In genomic region chr2:35642224-35642623, GRCm38 (mm10) we compare ENCODE assay signal across 21 mouse cellular contexts.
DNase-seq lines count a peak whose midpoint lies in the region; ATAC-seq and TF ChIP-seq lines count a peak whose summit lies in the region.
"Had no signal": no experiment of that assay in that cellular context is flagged by ENCODE, and none has a peak within 500 bp of the region (broad histone marks: within the 10 kb centered on the region; RNA-seq: fewer than 3 reads in every experiment).

No protein-coding gene starts in this region.

- no peak for TF ChIP-seq EP300 in stomach, postnatal 0 days (optimal IDR thresholded peaks at IDR 0.05)

- peak overlapping the region; percentile 7; the same call in 1 of the 2 replicates for H3K27ac ChIP-seq in stomach, embryonic 15.5 days
- no peak overlapping the region for H3K27ac ChIP-seq in stomach, postnatal 0 days (replicated peaks)
- H3K27ac ChIP-seq: embryonic facial prominence, embryonic 12.5 days; forebrain, embryonic 15.5 days; hindbrain, embryonic 13.5 days; hindbrain, postnatal 0 days had no signal

- no peaks in the 10 kb centered on the region for H3K27me3 ChIP-seq in stomach, embryonic 15.5 days (replicated peaks)
- H3K27me3 ChIP-seq in stomach, postnatal 0 days (ENCODE audit: control insufficient read depth, insufficient read depth, low read length): no peaks in the 10 kb centered on the region
- H3K27me3 ChIP-seq: embryonic facial prominence, embryonic 12.5 days; forebrain, embryonic 15.5 days; hindbrain, embryonic 13.5 days had no signal

- peak; percentile 28; the same call in 1 of the 2 replicates for ATAC-seq in frontal cortex, adult (ENCODE audit: low TSS enrichment)
- no peak for ATAC-seq in stomach, embryonic 15.5 days (ENCODE audit: insufficient read depth, low FRiP score, low read depth)
- no peak for ATAC-seq in stomach, postnatal 0 days (ENCODE audit: low FRiP score, low TSS enrichment)
- ATAC-seq: CD4-positive, CD25-positive, alpha-beta regulatory T cell, adult 4 months; forebrain, embryonic 15.5 days; hindbrain, postnatal 0 days had no signal

- no peak overlapping the region for H3K4me2 ChIP-seq in stomach, embryonic 15.5 days
- no peak overlapping the region for H3K4me2 ChIP-seq in stomach, postnatal 0 days (replicated peaks; ENCODE audit: low read depth)
- H3K4me2 ChIP-seq: embryonic facial prominence, embryonic 12.5 days; forebrain, embryonic 15.5 days; hindbrain, embryonic 13.5 days had no signal

- H3K9me3 ChIP-seq in stomach, embryonic 15.5 days: no peaks in the 10 kb centered on the region
- no peaks in the 10 kb centered on the region for H3K9me3 ChIP-seq in stomach, postnatal 0 days (ENCODE audit: control insufficient read depth, low read length)
- H3K9me3 ChIP-seq: embryonic facial prominence, embryonic 12.5 days; forebrain, embryonic 15.5 days; G1E; hindbrain, embryonic 13.5 days had no signal

- no peak overlapping the region for H3K9ac ChIP-seq in stomach, embryonic 15.5 days
- H3K9ac ChIP-seq in stomach, postnatal 0 days (ENCODE audit: low read length): no peak overlapping the region
- H3K9ac ChIP-seq: embryonic facial prominence, embryonic 12.5 days; forebrain, embryonic 15.5 days; hindbrain, embryonic 13.5 days had no signal

- H3K36me3 ChIP-seq in stomach, embryonic 15.5 days: peaks cover 20% of the 10 kb centered on the region; the same call in 1 of the 2 replicates
- H3K36me3 ChIP-seq in stomach, postnatal 0 days (ENCODE audit: control insufficient read depth, insufficient read depth, low read length): no peaks in the 10 kb centered on the region
- H3K36me3 ChIP-seq: forebrain, embryonic 15.5 days; G1E; hindbrain, embryonic 13.5 days had no signal

- 81% methylated on average over 7 of the region's 7 CpGs for WGBS in stomach, embryonic 15.5 days
- WGBS in stomach, postnatal 0 days: 69% methylated on average over 7 of the region's 7 CpGs

- no peak for TF ChIP-seq CTCF in stomach, postnatal 0 days (IDR thresholded peaks at IDR 0.05; ENCODE audit: low read depth)

- peaks cover 10% of the 10 kb centered on the region; the same call in 1 of the 2 replicates for H3K4me1 ChIP-seq in stomach, embryonic 15.5 days
- H3K4me1 ChIP-seq in stomach, postnatal 0 days (replicated peaks; ENCODE audit: control insufficient read depth, insufficient read depth): peaks cover 3% of the 10 kb centered on the region

- H3K4me3 ChIP-seq in stomach, embryonic 15.5 days (replicated peaks): no peak overlapping the region
- no peak overlapping the region for H3K4me3 ChIP-seq in stomach, postnatal 0 days (ENCODE audit: low read depth, low read length)
- H3K4me3 ChIP-seq: embryonic facial prominence, embryonic 12.5 days; forebrain, embryonic 15.5 days; hindbrain, embryonic 13.5 days had no signal

- no peak for DNase-seq in frontal cortex, postnatal 10 days (ENCODE audit: low spot score in 2 of 2)
- DNase-seq in heart, adult 18-20 months: peak; percentile 52 to 68
- DNase-seq in heart, adult 8-10 months (ENCODE audit: low spot score): no peak
- DNase-seq in stomach, postnatal 0 days (ENCODE audit: low spot score): no peak
- no peak for DNase-seq in adrenal gland, postnatal 10 days
- DNase-seq: adrenal gland, adult 8-10 months; B cell, adult 2 months; cerebellum, adult 11-12 months; cerebellum, adult 9-10 months; cerebellum, postnatal 25 days; gastrocnemius, postnatal 14 days; kidney, adult 11 months; kidney, adult 9 months had no signal

Comparison
In these comparisons a context has a peak if more than half of its experiments do, and no peak if none do; other contexts are left out.
1. DNase-seq: peak in heart, adult 18-20 months (2 of 2); none in frontal cortex, postnatal 10 days (0 of 2), heart, adult 8-10 months (single experiment), stomach, postnatal 0 days (single experiment) and adrenal gland, postnatal 10 days (single experiment).